Comparison of ENCODE assay signal across 17 mouse cellular contexts in genomic region chr4:114448393-114449052, GRCm38 (mm10). TPM values are rescaled to one million over a fixed set of nuclear protein-coding genes. Genes with fewer than 3 reads are reported as not detected.
DNase-seq lines count a peak whose midpoint lies in the region; ATAC-seq and TF ChIP-seq lines count a peak whose summit lies in the region.
"Had no signal": no experiment of that assay in that cellular context is flagged by ENCODE, and none has a peak within 500 bp of the region (broad histone marks: within the 10 kb centered on the region; RNA-seq: fewer than 3 reads in every experiment).

No protein-coding gene starts in this region.

- peaks cover 5% of the 10 kb centered on the region; the same call in 1 of the 2 replicates for H3K4me1 ChIP-seq in forebrain, embryonic 10.5 days
- no peaks in the 10 kb centered on the region for H3K4me1 ChIP-seq in forebrain, embryonic 12.5 days
- H3K4me1 ChIP-seq in midbrain, postnatal 0 days (ENCODE audit: insufficient read depth, low read length): no peaks in the 10 kb centered on the region
- H3K4me1 ChIP-seq in midbrain, embryonic 13.5 days (replicated peaks): no peaks in the 10 kb centered on the region
- H3K4me1 ChIP-seq: liver, embryonic 15.5 days; stomach, embryonic 15.5 days had no signal

- H3K4me2 ChIP-seq in forebrain, embryonic 12.5 days: no peak overlapping the region
- H3K4me2 ChIP-seq in midbrain, postnatal 0 days (ENCODE audit: low read depth, low read length, poor library complexity, severe bottlenecking): no peak overlapping the region
- H3K4me2 ChIP-seq in midbrain, embryonic 13.5 days (replicated peaks): no peak overlapping the region
- H3K4me2 ChIP-seq: liver, embryonic 15.5 days; stomach, embryonic 15.5 days had no signal

- no peak overlapping the region for H3K9ac ChIP-seq in forebrain, embryonic 12.5 days
- no peak overlapping the region for H3K9ac ChIP-seq in midbrain, postnatal 0 days (replicated peaks; ENCODE audit: low read length, poor library complexity, severe bottlenecking)
- H3K9ac ChIP-seq in midbrain, embryonic 13.5 days (replicated peaks): no peak overlapping the region
- H3K9ac ChIP-seq: liver, embryonic 15.5 days; stomach, embryonic 15.5 days had no signal

- no peaks in the 10 kb centered on the region for H3K27me3 ChIP-seq in forebrain, embryonic 10.5 days (ENCODE audit: poor library complexity, severe bottlenecking)
- H3K27me3 ChIP-seq in forebrain, embryonic 12.5 days: no peaks in the 10 kb centered on the region
- no peaks in the 10 kb centered on the region for H3K27me3 ChIP-seq in midbrain, postnatal 0 days (ENCODE audit: insufficient read depth, low read length)
- H3K27me3 ChIP-seq in midbrain, embryonic 13.5 days: no peaks in the 10 kb centered on the region
- H3K27me3 ChIP-seq: liver, embryonic 15.5 days; stomach, embryonic 15.5 days had no signal

- no peak for DNase-seq in forebrain, embryonic 10.5 days (ENCODE audit: extremely low spot score, low spot score)
- DNase-seq in midbrain, postnatal 0 days (ENCODE audit: low spot score): peak; percentile 44
- DNase-seq in left cerebral cortex, adult 2 months (ENCODE audit: extremely low spot score in 1 of 2, low spot score in 2 of 2): peak in 1 of 2 experiments; percentile 45
- DNase-seq in right cerebral cortex, postnatal 36 days (ENCODE audit: low spot score in 2 of 2): peak; percentile 47 to 55
- no peak for DNase-seq in urinary bladder, postnatal 36 days (ENCODE audit: low spot score in 2 of 2)
- no peak for DNase-seq in thymus, postnatal 14 days
- DNase-seq: heart, postnatal 10 days; lung, postnatal 36 days; thymus, postnatal 4 days had no signal

- 92% methylated on average over 9 of the region's 9 CpGs for WGBS in forebrain, embryonic 10.5 days
- WGBS in forebrain, embryonic 12.5 days: 88% methylated on average over 9 of the region's 9 CpGs
- 83% methylated on average over 9 of the region's 9 CpGs for WGBS in midbrain, postnatal 0 days
- WGBS in midbrain, embryonic 13.5 days: 87% methylated on average over 9 of the region's 9 CpGs

- TF ChIP-seq CTCF in midbrain, postnatal 0 days (IDR thresholded peaks at IDR 0.05): no peak
- no peak; the same call in 1 of the 2 replicates for TF ChIP-seq CTCF in left cerebral cortex, adult 2 months (IDR thresholded peaks at IDR 0.05)

- no peak overlapping the region for H3K4me3 ChIP-seq in forebrain, embryonic 10.5 days
- no peak overlapping the region for H3K4me3 ChIP-seq in forebrain, embryonic 12.5 days (replicated peaks)
- no peak overlapping the region for H3K4me3 ChIP-seq in midbrain, postnatal 0 days (ENCODE audit: low read depth, low read length)
- H3K4me3 ChIP-seq in midbrain, embryonic 13.5 days (replicated peaks): no peak overlapping the region
- H3K4me3 ChIP-seq in left cerebral cortex, adult 2 months: no peak overlapping the region
- H3K4me3 ChIP-seq: liver, embryonic 15.5 days; stomach, embryonic 15.5 days had no signal

- H3K27ac ChIP-seq in forebrain, embryonic 10.5 days: peak overlapping the region; percentile 11; the same call in 1 of the 2 replicates
- no peak overlapping the region for H3K27ac ChIP-seq in forebrain, embryonic 12.5 days
- no peak overlapping the region for H3K27ac ChIP-seq in midbrain, postnatal 0 days (ENCODE audit: low read depth, low read length)
- no peak overlapping the region for H3K27ac ChIP-seq in midbrain, embryonic 13.5 days
- peak overlapping the region; percentile 70 for H3K27ac ChIP-seq in left cerebral cortex, adult 2 months
- H3K27ac ChIP-seq: liver, embryonic 15.5 days; stomach, embryonic 15.5 days had no signal

- H3K36me3 ChIP-seq in forebrain, embryonic 10.5 days (replicated peaks): no peaks in the 10 kb centered on the region
- H3K36me3 ChIP-seq in forebrain, embryonic 12.5 days (replicated peaks): no peaks in the 10 kb centered on the region
- no peaks in the 10 kb centered on the region for H3K36me3 ChIP-seq in midbrain, postnatal 0 days (ENCODE audit: insufficient read depth, low read length)
- H3K36me3 ChIP-seq in midbrain, embryonic 13.5 days: no peaks in the 10 kb centered on the region
- H3K36me3 ChIP-seq: G1E; liver, embryonic 15.5 days; stomach, embryonic 15.5 days had no signal

- H3K9me3 ChIP-seq in forebrain, embryonic 10.5 days: no peaks in the 10 kb centered on the region
- H3K9me3 ChIP-seq in forebrain, embryonic 12.5 days: no peaks in the 10 kb centered on the region
- no peaks in the 10 kb centered on the region for H3K9me3 ChIP-seq in midbrain, postnatal 0 days (ENCODE audit: low read length)
- no peaks in the 10 kb centered on the region for H3K9me3 ChIP-seq in midbrain, embryonic 13.5 days
- H3K9me3 ChIP-seq: liver, embryonic 15.5 days; stomach, embryonic 15.5 days had no signal

- ATAC-seq in forebrain, embryonic 12.5 days (ENCODE audit: low FRiP score): no peak
- no peak for ATAC-seq in midbrain, postnatal 0 days (ENCODE audit: low FRiP score)
- ATAC-seq in midbrain, embryonic 13.5 days: no peak
- ATAC-seq: activated CD4-positive, CD25-positive, alpha-beta regulatory T cell, adult 4 months; hindbrain, embryonic 16.5 days; midbrain, embryonic 16.5 days had no signal

- intact Hi-C loops in left cerebral cortex, adult 2 months (cut with DNase I): loop anchor here (5.0 kb wide), 1 partner anchor 184 kb away; no protein-coding TSS in a partner anchor

RNA-seq across cellular contexts. Expression of gene Trabd2b, which starts 42.0 kb away (rescaled TPM):
- 1.00 and 1.0 TPM in 2 replicates for polyA plus RNA-seq in forebrain, embryonic 10.5 days (2016; fragmentation: Nextera tagmentation; extraction: Ambion mirVana)
- 0.72 and 1.00 TPM in 2 replicates for polyA plus RNA-seq in forebrain, embryonic 12.5 days (2016; fragmentation: Nextera tagmentation; extraction: Ambion mirVana)
- total RNA-seq in midbrain, postnatal 0 days (2014; rRNA removed): 1.8 and 2.0 TPM in 2 replicates
- 0.48 and 0.54 TPM in 2 replicates for polyA plus RNA-seq in midbrain, postnatal 0 days (2015; fragmentation: Nextera tagmentation; extraction: Ambion mirVana)
- 0.61 and 0.83 TPM in 2 replicates for polyA plus RNA-seq in midbrain, embryonic 13.5 days (2015; fragmentation: Nextera tagmentation; extraction: Ambion mirVana)
- 1 to 10 TPM; 4.8 to 6.7 TPM for total RNA-seq in left cerebral cortex, adult 2 months (2021)
- polyA plus RNA-seq: activated CD4-positive, CD25-positive, alpha-beta regulatory T cell, adult 4 months; G1E had no signal

Comparison
In these comparisons a context has a peak if more than half of its experiments do, and no peak if none do; other contexts are left out.
1. H3K27ac ChIP-seq: peak in forebrain, embryonic 10.5 days (single experiment) and left cerebral cortex, adult 2 months (single experiment); none in forebrain, embryonic 12.5 days (single experiment), midbrain, postnatal 0 days (single experiment) and midbrain, embryonic 13.5 days (single experiment).
2. DNase-seq: peak in midbrain, postnatal 0 days (single experiment) and right cerebral cortex, postnatal 36 days (2 of 2); none in forebrain, embryonic 10.5 days (single experiment), urinary bladder, postnatal 36 days (0 of 2) and thymus, postnatal 14 days (single experiment).